Mouse (Mus musculus): ENCODE measurements around the gene Nedd4. TPM values are rescaled to one million over a fixed set of nuclear protein-coding genes. Genes with fewer than 3 reads are reported as not detected.
"Not testable (repeated sequence)": the region's sequence is repeated elsewhere in the genome, so short reads cannot be mapped to it uniquely, and the experiment has no call there.

Gene Nedd4
- total RNA-seq, 2 experiments from 2014 or later, result 366 to 383 TPM

- no peak for DNase-seq
- intact Hi-C loops (cut with DNase I), result no loop called here
Observed at GRCm38 (mm10) chr9:72644418-72645110, 17.6 kb upstream of the Nedd4 start.

- intact Hi-C loops (cut with DNase I), result no loop called here
Observed at GRCm38 (mm10) chr9:72649781-72650180, 12.4 kb upstream of the Nedd4 start.

GRCm38 (mm10) chr9:72652961-72653360 lies 9.2 kb upstream of the Nedd4 start:
- peak; percentile 31 to 49 for DNase-seq
- intact Hi-C loops (cut with DNase I), result no loop called here

More at GRCm38 (mm10) chr9:72649781-72650180, 12.4 kb upstream of the Nedd4 start:
- DNase-seq, result no peak

- intact Hi-C loops (cut with DNase I), result no loop called here
- DNase-seq, result no peak
Observed at GRCm38 (mm10) chr9:72653533-72653932, 8.6 kb upstream of the Nedd4 start.

- DNase-seq, result peak; percentile 66 to 78
- intact Hi-C loops (cut with DNase I), result no loop called here
Observed at GRCm38 (mm10) chr9:72654593-72655242, 7.4 kb upstream of the Nedd4 start.

GRCm38 (mm10) chr9:72655602-72656001 lies 6.5 kb upstream of the Nedd4 start:
- intact Hi-C loops (cut with DNase I), result no loop called here
- DNase-seq, result no peak

GRCm38 (mm10) chr9:72656491-72656890 lies 5.7 kb upstream of the Nedd4 start:
- DNase-seq, result no peak
- intact Hi-C loops (cut with DNase I), result no loop called here

- DNase-seq, result no peak
- intact Hi-C loops (cut with DNase I), result no loop called here
Observed at GRCm38 (mm10) chr9:72656940-72657339, 5.2 kb upstream of the Nedd4 start.

- DNase-seq, result no peak
- intact Hi-C loops (cut with DNase I), result no loop called here
Observed at GRCm38 (mm10) chr9:72657694-72658093, 4.5 kb upstream of the Nedd4 start.

GRCm38 (mm10) chr9:72660139-72660538 lies 2.0 kb upstream of the Nedd4 start:
- intact Hi-C loops (cut with DNase I), result loop anchor here (5.0 kb wide), 1 partner anchor 128 kb away; the partner anchor contains the start of gene Rfx7
- DNase-seq, result no peak

GRCm38 (mm10) chr9:72660911-72661310 lies 1.2 kb upstream of the Nedd4 start:
- intact Hi-C loops (cut with DNase I), result loop anchor here (5.0 kb wide), 1 partner anchor 129 kb away; the partner anchor contains the start of gene Rfx7

GRCm38 (mm10) chr9:72661561-72661894 lies 618 bp upstream of the Nedd4 start:
- no peak for DNase-seq
- intact Hi-C loops (cut with DNase I), result loop anchor here (5.0 kb wide), 1 partner anchor 129 kb away; the partner anchor contains the start of gene Rfx7

More at GRCm38 (mm10) chr9:72660911-72661310, 1.2 kb upstream of the Nedd4 start:
- no peak for DNase-seq

GRCm38 (mm10) chr9:72662691-72663533 lies 766 bp downstream of the Nedd4 start:
- intact Hi-C loops (cut with DNase I), result loop anchor here (1.0 to 5.0 kb wide), 2 partner anchors 22 to 131 kb away; partner anchors contain the start of gene Rfx7
- peak; percentile 79 to 81 for DNase-seq

GRCm38 (mm10) chr9:72663534-72663918 lies 1.4 kb downstream of the Nedd4 start:
- DNase-seq, result no peak
- intact Hi-C loops (cut with DNase I), result loop anchor here (5.0 kb wide), 1 partner anchor 131 kb away; the partner anchor contains the start of gene Rfx7

GRCm38 (mm10) chr9:72664409-72665351 lies 2.5 kb downstream of the Nedd4 start:
- DNase-seq, result peak in 1 of 2 experiments; percentile 39
- intact Hi-C loops (cut with DNase I), result loop anchor here (1.0 to 5.0 kb wide), 2 partner anchors 24 to 132 kb away; partner anchors contain the start of gene Rfx7

- intact Hi-C loops (cut with DNase I), result loop anchor here (1.0 kb wide), 1 partner anchor 25 kb away; no protein-coding TSS in a partner anchor
- no peak for DNase-seq
Observed at GRCm38 (mm10) chr9:72665517-72665916, 3.4 kb downstream of the Nedd4 start.

- DNase-seq; intact Hi-C loops (cut with DNase I): not testable (repeated sequence)
Observed at GRCm38 (mm10) chr9:72666352-72667021, 4.3 kb downstream of the Nedd4 start.

GRCm38 (mm10) chr9:72667126-72667525 lies 5.0 kb downstream of the Nedd4 start:
- DNase-seq, result no peak
- intact Hi-C loops (cut with DNase I), result no loop called here

GRCm38 (mm10) chr9:72669383-72669782 lies 7.2 kb downstream of the Nedd4 start:
- no peak for DNase-seq
- intact Hi-C loops (cut with DNase I), result no loop called here

Measured in heart, postnatal 36 days (tissue).